Mouse (Mus musculus) cerebellum, adult 2 months (tissue): Measurements from ENCODE around the gene Capn1. TPM values are rescaled to one million over a fixed set of nuclear protein-coding genes. Genes with fewer than 3 reads are reported as not detected.

Source experiments
- DNase-seq, 2 experiments: peaks; one replicate each; pipeline ENCODE4 v3.0.0; 2021
- H3K27ac ChIP-seq: fragments of 200-500 bp; 2 replicates; pipeline ENCODE4 v1.5.1; 2012; ENCODE audit warnings: low read length, control low read depth, inconsistent platforms; ENCODE audit not compliant: insufficient read depth
- H3K27me3 ChIP-seq: fragments of 200-500 bp; 2 replicates; pipeline ENCODE4 v1.6.1; 2012; ENCODE audit warnings: inconsistent platforms, mild to moderate bottlenecking, low read length, moderate library complexity; ENCODE audit not compliant: control insufficient read depth, insufficient read depth
- H3K4me1 ChIP-seq: fragments of 200-500 bp; 2 replicates; pipeline ENCODE4 v1.6.1; 2011; ENCODE audit warnings: low read length; ENCODE audit not compliant: control insufficient read depth, insufficient read depth
- H3K4me3 ChIP-seq: fragments of 200-500 bp; replicated peaks from 2 replicates; pipeline ENCODE3; 2011; ENCODE audit warnings: mild to moderate bottlenecking, low read depth, low read length, control low read depth; ENCODE audit not compliant: insufficient read depth
- CTCF ChIP-seq: fragments of 200-500 bp; IDR thresholded peaks from 2 replicates; pipeline ENCODE4 v1.5.1; 2011; ENCODE audit warnings: low read depth, mild to moderate bottlenecking, control low read depth, low read length, moderate library complexity, borderline replicate concordance; ENCODE audit not compliant: insufficient read depth
- POLR2A ChIP-seq: fragments of 200-500 bp; IDR thresholded peaks from 2 replicates; pipeline ENCODE4 v1.6.1; 2011; ENCODE audit warnings: low read length, control low read depth, borderline replicate concordance; ENCODE audit not compliant: insufficient read depth
- WGBS: fragments of 180-500 bp; shearing (Covaris S2); methylation state at CpG from one replicate; pipeline ENCODE4 v1.1.7; 2018; 5-methylcytosine and 5-hydroxymethylcytosine counted together
- polyA plus RNA-seq: library from polyadenylated mRNA; depleted of rRNA; stranded (reverse); fragments of >200 nt; gene quantifications from 2 replicates; pipeline ENCODE4 v1.2.3, GENCODE M21; 2012

Capn1 gene
- polyA plus RNA-seq, 1 experiment = 27.0 TPM

GRCm38 (mm10) chr19:5954936-5955335 is 60.8 kb downstream of the Capn1 start:
- no peaks in the 10 kb centered on the region for H3K27me3 ChIP-seq
- no peaks in the 10 kb centered on the region for H3K4me1 ChIP-seq
- TF ChIP-seq CTCF = no peak
- no peak for TF ChIP-seq POLR2A
- 84% methylated on average over 10 of the region's 10 CpGs for WGBS
- H3K4me3 ChIP-seq = no peak overlapping the region
- no peak for DNase-seq
- H3K27ac ChIP-seq = no peak overlapping the region

- Histone ChIP-seq H3K4me3 (no peak overlapping the region), H3K4me1 (no peaks in the 10 kb centered on the region), H3K27ac (no peak overlapping the region), H3K27me3 (no peaks in the 10 kb centered on the region)
- no peak for TF ChIP-seq CTCF
- TF ChIP-seq POLR2A = no peak
- 87% methylated on average over 22 of the region's 22 CpGs for WGBS
- no peak for DNase-seq
Measured at GRCm38 (mm10) chr19:5954031-5954710, 61.5 kb downstream of the Capn1 start.

- no peak for TF ChIP-seq CTCF
- TF ChIP-seq POLR2A = no peak
Measured at GRCm38 (mm10) chr19:5953201-5953770, 62.4 kb downstream of the Capn1 start.

GRCm38 (mm10) chr19:5952071-5952691 is 63.5 kb downstream of the Capn1 start:
- H3K27me3 ChIP-seq = no peaks in the 10 kb centered on the region
- H3K27ac ChIP-seq = no peak overlapping the region
- H3K4me1 ChIP-seq = no peaks in the 10 kb centered on the region
- WGBS = 87% methylated on average over 13 of the region's 13 CpGs
- H3K4me3 ChIP-seq = no peak overlapping the region
- DNase-seq = no peak
- no peak for TF ChIP-seq POLR2A
- TF ChIP-seq CTCF = no peak

More at GRCm38 (mm10) chr19:5953201-5953770, 62.4 kb downstream of the Capn1 start:
- H3K4me1 ChIP-seq = no peaks in the 10 kb centered on the region
- WGBS = 91% methylated on average over 19 of the region's 19 CpGs
- H3K27me3 ChIP-seq = no peaks in the 10 kb centered on the region
- no peak overlapping the region for H3K27ac ChIP-seq
- no peak overlapping the region for H3K4me3 ChIP-seq
- no peak for DNase-seq

GRCm38 (mm10) chr19:5951631-5952030 is 64.1 kb downstream of the Capn1 start:
- no peak for TF ChIP-seq POLR2A
- no peak for DNase-seq

GRCm38 (mm10) chr19:5950218-5950617 is 65.5 kb downstream of the Capn1 start:
- Histone ChIP-seq H3K27me3 (no peaks in the 10 kb centered on the region), H3K27ac (no peak overlapping the region), H3K4me1 (no peaks in the 10 kb centered on the region), H3K4me3 (no peak overlapping the region)
- WGBS = 94% methylated on average over 11 of the region's 11 CpGs
- DNase-seq = no peak
- no peak for TF ChIP-seq POLR2A
- no peak for TF ChIP-seq CTCF

More at GRCm38 (mm10) chr19:5951631-5952030, 64.1 kb downstream of the Capn1 start:
- Histone ChIP-seq H3K27ac (no peak overlapping the region), H3K4me1 (no peaks in the 10 kb centered on the region), H3K4me3 (no peak overlapping the region), H3K27me3 (no peaks in the 10 kb centered on the region)
- WGBS = 90% methylated on average over 16 of the region's 16 CpGs

- no peak for DNase-seq
- Histone ChIP-seq H3K27me3 (no peaks in the 10 kb centered on the region), H3K4me1 (no peaks in the 10 kb centered on the region; the same call in 1 of the 2 replicates), H3K4me3 (no peak overlapping the region), H3K27ac (peak overlapping the region; percentile 32; the same call in 1 of the 2 replicates)
- TF ChIP-seq CTCF = no peak
- TF ChIP-seq POLR2A = no peak
- 73% methylated on average over 8 of the region's 8 CpGs for WGBS
Measured at GRCm38 (mm10) chr19:5945891-5946290, 69.8 kb downstream of the Capn1 start.

GRCm38 (mm10) chr19:5945027-5945426 is 70.7 kb downstream of the Capn1 start:
- TF ChIP-seq POLR2A = no peak
- TF ChIP-seq CTCF = no peak
- peaks cover 5% of the 10 kb centered on the region for H3K4me1 ChIP-seq
- 83% methylated on average over 7 of the region's 7 CpGs for WGBS
- H3K27me3 ChIP-seq = no peaks in the 10 kb centered on the region
- H3K4me3 ChIP-seq = no peak overlapping the region
- no peak for DNase-seq
- no peak overlapping the region for H3K27ac ChIP-seq
